1 mouse cellular context compared by ENCODE assay signal in the genomic region with DNA sequence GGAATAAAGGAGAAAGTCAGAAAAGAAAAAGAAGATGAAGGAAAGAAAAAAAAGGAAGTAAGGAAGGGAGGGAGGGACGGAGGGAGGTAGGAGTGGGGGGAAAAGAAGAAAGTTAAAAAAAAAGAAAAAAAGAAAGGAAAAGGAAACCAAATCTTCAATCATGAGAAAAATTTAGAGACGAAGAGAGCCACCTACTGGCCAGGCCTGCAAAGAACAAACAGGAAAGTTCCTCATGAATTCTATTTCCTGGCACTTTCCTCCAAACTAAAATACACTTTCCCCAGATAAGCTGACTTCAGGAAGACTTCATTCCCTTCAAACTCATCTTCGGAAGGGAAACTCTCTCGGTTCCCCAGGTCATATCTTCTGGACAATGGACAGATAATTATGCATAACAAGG.
A peak's percentile ranks its signal among the peaks of the same experiment; 100 is the strongest.
TF ChIP-seq lines count a peak whose summit lies in the region.

No protein-coding gene starts in this region.

TF ChIP-seq in CH12.LX, 34 proteins besides CTCF, POLR2A, EP300 and RAD21:
- TF ChIP-seq ZNF384 (IDR thresholded peaks at IDR 0.05; ENCODE audit: low read depth, low read length), result peak; percentile 80
- no peak for TF ChIP-seq KAT2A (IDR thresholded peaks at IDR 0.05; ENCODE audit: insufficient replicate concordance, low read length)
- peak; percentile 22; the same call in 1 of the 2 replicates for TF ChIP-seq SMC3 (IDR thresholded peaks at IDR 0.05; ENCODE audit: low read depth, low read length)
- no peak for TF ChIP-seq GABPA (IDR thresholded peaks at IDR 0.05; ENCODE audit: insufficient replicate concordance, low read depth, low read length)
- no peak for TF ChIP-seq IRF4 (IDR thresholded peaks at IDR 0.05; ENCODE audit: low read depth, low read length)
